Mouse (Mus musculus): Measurements from ENCODE around the gene Hoxc12.
A peak's percentile ranks its signal among the peaks of the same experiment; 100 is the strongest.

Gene Hoxc12

DNA sequence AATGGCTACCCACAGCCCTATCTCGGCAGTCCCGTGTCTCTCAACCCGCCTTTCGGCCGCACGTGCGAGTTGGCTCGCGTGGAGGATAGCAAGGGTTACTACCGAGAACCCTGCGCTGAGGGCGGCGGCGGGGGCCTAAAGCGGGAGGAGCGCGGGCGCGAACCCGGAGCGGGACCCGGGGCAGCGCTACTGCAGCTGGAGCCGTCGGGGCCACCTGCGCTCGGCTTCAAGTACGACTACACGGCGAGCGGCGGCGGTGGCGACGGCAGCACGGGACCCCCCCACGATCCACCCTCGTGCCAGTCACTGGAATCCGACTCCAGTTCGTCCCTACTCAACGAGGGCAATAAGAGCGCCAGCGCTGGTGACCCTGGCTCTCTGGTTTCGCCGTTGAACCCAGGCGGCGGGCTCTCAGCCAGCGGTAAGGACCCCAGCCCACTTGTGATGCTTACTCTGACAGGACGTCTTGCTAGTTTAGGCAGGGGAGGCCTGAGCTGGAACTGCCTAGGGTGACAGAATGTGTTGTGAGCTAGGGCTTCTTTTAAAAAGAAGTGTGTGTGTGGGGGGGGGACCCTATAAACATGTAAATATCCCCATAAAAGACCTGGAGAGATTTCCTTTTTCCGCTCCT, 594 bp downstream of the Hoxc12 start:
- DNase-seq (ENCODE audit: inconsistent age in 2 of 2, low spot score in 1 of 2), result no peak

DNA sequence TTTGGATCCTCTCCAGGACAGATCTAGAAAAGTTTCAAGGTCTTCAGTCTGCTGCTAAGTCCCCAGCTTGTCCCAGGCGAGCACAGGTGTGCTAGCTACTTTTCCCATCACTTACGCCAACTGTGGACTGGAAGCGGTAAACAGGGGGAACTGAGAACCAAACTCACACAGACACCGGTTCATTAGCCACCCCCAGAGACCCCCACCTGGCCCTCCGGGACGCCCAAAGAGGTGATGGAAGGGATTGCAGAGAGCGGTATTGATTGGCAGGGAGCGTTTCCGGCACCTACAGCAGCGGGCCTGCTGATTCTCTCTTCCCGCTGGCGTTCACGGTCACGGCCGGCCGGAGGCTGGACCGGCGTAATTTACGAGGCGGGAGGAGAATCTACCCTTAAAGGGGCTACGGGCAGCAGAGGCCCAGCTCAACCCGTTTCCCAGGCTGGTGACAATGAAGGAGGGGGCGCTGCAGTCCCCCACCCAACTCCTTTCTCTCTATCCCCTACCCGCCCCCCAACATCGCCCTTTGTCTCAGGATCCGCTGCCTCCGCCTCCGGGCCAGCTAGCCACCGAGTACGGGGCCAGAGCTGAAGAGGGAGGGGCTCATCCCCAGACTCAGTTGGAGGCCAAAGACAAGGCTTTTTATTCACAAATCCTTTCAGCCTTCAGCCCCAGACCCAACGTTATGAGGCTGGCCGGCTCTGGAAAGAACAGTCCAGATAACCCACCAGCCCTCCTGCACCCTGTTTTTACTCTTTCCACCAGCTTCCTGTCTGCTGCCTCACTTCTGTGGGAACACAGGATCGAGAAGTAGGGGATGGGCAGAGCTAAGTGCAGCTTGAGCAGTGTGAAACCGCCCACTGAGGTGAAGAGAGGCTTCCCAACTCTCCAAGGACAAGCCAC, 2.9 kb downstream of the Hoxc12 start:
- no peak for DNase-seq (ENCODE audit: inconsistent age in 2 of 2, low spot score in 1 of 2)

DNA sequence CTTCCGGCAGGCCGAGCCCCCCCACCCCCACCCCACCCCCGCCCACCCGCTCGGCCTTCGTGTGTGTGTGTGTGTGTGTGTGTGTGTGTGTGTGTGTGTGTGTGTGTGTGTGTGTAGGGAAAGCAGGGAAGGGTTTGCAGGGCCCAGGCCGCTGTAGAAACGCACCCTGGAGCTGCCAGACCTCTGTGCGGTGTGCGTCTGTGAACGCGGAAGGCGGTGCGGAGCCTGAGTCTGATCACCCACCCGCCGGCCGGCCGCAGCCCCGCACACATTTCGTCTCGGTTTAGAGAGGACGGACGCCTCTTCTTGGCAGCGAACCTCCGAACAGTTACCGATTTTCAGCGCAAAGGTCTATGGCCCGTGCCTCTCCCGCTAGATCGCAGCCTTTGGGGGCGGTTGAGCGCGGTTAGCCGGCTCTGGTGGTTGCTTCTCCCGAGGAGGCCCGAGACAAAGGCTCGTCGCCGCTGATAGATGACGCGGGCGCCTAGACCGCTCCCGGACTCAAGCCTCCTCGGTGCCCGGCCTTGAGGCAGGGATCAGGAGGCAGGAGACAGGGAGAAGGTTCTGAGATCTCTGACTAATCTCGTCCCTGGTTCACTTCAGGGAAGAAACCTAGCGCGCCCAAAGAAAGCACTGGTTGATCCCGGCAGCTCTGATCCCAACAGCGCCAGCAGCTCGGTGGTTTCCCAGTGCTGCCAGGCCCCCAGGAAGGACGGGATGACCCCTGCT, 6.3 kb downstream of the Hoxc12 start:
- peak in 1 of 2 experiments; percentile 41 for DNase-seq (ENCODE audit: inconsistent age in 2 of 2, low spot score in 1 of 2)

DNA sequence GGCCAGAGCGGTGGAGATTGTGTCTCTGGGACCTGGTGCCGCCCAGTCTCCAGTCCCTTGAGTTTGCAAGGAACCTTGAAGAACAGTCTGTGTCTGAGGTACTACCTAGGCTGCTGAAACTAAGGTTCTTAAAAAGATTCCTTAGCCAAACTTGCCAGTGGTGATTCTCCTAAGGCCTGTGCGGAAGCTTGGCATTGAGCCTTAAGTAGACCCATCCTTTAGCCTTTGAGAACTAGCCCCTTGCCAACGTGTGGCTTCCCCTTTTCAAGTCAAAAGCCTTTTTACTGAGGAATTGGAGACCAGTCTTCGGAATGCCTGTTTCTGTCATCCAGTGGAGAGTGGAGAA, 6.9 kb downstream of the Hoxc12 start:
- no peak for DNase-seq (ENCODE audit: inconsistent age in 2 of 2, low spot score in 1 of 2)

DNA sequence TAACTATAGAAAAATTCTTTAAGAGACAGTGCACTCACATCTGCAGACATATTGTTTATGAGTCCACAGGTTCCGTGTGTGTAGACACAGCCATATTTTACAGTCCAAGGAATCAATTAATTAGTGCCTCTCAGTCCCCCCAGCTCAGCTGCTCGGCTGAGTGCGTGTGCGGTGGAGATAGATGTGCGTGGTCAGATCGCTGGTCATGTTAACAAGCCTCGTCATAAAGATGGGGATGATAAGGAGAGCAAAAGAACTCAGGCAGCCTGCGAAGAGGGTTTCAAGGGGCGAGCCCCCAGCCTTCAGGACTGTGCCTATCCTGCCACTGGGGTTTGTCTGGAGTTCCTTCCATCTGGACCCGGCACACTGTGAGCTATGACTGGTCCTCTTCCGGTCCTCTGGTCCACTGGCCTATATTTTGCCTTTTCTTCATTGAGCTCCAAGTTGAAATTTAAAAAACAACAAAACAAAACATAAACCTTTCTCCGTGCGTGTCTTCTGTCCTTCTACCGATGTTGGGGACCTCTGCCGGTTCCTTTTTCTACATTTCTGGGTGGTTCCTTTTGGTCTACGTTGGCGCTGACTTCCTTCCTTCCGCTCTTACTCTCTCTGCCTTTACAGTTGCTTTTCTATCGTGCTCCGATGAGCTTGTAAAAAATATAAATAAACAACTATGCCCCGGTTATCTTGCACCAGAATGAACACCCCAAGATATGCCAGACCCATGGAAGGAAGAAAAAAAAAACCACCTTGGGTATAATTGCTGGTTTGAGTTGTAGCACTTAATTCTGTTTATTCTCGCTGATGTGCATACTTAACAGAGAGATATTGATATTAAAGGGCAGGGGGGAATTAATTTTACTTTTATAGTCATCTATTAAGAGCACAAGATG, 8.9 kb downstream of the Hoxc12 start:
- no peak for DNase-seq (ENCODE audit: inconsistent age in 2 of 2, low spot score in 1 of 2)

DNA sequence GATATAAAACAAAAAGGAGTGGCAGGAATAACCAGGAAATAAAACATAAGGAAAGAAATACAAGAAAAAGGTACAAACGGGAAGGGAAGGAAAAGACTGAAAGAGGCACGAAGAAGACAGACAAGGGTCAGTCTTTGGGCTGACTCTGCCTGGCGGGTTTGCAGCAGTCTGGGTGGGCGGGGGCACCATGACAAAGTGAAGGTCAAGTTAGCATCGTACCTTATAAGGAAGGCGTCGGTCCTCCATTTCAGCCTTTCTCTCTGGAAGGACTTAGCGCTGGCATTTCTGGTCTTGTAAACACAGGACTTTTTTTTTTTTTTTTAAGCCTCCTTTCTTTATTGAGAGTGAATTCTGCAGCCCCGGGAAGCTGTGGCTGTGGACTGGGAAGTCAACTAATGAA, 10.7 kb downstream of the Hoxc12 start:
- no peak for DNase-seq (ENCODE audit: inconsistent age in 2 of 2, low spot score in 1 of 2)

DNA sequence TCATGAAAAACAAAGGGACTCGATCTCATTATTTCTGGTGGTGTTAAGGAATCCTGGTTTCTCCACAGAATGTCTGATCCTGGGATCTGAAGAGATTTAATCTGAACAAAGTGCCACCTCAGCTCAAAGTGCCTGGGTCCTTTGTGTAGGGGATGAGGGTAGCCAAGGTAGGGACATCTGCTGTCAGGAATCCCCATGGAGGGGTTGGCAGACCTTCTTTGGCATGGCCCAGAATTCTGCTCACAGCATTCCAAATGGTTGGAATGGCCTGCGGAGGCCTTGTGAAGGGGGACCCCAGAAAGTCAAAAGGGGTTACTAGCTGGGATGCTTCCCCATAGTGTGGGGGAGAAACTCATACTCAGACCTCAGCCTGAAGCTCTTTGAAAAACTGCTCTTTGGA, 12.3 kb downstream of the Hoxc12 start:
- DNase-seq (ENCODE audit: inconsistent age in 2 of 2, low spot score in 1 of 2), result no peak

DNA sequence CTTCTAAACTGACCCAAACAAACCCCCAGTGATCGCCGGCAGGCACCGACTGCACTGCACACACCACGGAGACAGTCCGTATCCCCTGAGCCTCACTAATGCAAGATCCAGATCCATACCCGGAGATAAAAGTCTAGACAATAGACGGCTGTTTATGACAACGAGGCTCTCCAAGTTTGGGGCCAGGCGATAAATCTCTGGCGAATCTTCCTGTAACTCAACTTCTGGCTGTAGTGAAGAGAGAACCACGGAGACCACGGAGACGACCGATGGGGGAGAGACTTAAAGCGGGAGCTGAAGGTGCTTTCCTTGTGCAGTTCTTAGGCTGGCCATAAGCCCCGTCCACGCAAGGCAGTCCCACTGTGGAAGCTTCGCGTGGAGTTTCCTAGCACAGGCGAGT, 13.1 kb downstream of the Hoxc12 start:
- DNase-seq (ENCODE audit: inconsistent age in 2 of 2, low spot score in 1 of 2), result no peak

DNA sequence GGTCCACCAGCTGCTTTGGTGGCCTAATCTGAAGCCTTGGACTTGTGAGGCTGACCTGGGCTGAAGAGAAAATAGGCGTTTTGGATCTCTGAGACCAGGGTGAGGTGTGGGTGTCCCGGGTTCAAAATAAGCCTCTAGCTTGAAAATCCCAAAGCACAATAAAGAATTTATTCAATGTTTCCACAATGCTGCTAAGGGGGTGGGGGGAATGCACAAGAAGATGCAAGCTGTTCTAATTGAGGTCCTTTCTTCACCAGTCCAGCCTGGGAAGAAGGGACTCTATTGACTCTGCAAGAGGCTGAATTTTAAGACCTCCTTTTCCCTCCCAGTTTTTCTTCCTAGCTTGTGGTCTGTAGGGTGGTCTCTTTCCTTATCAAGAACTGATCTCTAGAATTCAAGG, 14.3 kb downstream of the Hoxc12 start:
- DNase-seq (ENCODE audit: inconsistent age in 2 of 2, low spot score in 1 of 2), result no peak

DNA sequence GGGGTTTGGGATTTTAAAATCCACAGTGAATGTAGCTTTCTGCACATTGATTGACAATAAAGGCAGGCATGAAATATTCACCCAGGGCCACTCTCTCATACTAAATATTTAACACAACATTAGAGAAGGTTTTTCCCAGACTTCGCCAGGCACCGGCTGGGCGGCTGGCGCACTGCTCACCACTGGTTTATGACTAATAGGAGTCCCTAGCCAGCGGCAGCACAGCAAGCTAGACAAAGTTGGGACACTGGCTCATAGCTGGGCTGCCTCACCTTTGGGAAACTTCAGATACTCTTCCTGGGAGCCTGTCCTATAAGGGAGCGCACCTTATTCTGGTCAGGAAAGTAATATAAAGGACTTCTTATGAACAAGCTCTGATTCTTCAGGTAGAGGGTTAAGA, 17.0 kb downstream of the Hoxc12 start:
- DNase-seq (ENCODE audit: inconsistent age in 2 of 2, low spot score in 1 of 2), result no peak

DNA sequence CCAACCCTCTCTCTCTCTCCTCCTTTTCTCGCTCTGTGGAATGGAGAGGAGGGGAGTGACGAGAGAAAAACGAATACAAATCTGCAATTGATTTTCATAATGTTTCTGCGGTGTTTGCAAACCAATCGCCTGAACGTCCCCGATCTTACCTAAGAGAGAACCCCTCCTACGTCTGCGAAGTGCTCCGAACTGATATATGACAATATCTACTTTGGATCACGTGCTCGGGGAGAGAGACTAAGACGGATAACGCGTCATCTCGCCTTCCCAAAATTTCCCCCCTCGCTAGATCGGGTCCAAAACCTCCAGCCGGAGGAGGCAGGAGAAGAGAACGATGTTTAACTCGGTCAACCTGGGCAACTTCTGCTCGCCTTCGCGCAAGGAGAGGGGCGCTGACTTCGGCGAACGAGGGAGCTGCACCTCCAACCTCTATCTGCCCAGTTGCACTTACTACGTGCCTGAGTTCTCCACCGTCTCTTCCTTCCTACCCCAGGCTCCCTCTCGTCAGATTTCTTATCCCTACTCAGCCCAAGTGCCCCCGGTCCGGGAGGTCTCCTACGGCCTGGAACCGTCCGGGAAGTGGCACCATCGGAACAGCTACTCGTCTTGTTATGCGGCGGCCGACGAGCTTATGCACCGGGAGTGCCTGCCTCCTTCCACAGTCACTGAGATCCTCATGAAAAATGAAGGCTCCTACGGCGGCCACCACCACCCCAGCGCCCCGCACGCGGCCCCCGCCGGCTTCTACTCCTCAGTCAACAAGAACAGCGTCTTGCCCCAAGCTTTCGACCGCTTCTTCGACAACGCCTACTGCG, 17.8 kb downstream of the Hoxc12 start, which contains the start of gene Hoxc11:
Gene Hoxc11, plus strand, starts transcription at position 236 of the 815 bp plus-strand sequence.
- DNase-seq (ENCODE audit: inconsistent age in 2 of 2, low spot score in 1 of 2), result peak in 1 of 2 experiments; percentile 40

DNA sequence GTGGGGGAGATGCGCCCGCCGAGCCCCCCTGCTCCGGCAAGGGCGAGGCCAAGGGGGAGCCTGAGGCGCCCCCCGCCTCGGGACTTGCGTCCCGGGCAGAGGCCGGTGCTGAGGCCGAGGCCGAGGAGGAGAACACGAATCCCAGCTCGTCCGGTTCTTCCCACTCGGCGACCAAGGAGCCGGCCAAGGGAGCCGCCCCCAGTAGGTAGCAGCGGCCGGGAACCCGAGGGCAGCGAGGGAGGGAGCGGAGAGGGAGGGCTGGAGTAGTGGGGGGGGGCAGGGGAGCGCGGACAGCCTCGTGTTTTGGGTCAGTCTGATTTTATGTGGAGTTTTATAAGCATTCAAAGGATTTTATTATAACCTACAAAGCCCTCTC, 18.4 kb downstream of the Hoxc12 start:
- DNase-seq (ENCODE audit: inconsistent age in 2 of 2, low spot score in 1 of 2), result no peak

DNA sequence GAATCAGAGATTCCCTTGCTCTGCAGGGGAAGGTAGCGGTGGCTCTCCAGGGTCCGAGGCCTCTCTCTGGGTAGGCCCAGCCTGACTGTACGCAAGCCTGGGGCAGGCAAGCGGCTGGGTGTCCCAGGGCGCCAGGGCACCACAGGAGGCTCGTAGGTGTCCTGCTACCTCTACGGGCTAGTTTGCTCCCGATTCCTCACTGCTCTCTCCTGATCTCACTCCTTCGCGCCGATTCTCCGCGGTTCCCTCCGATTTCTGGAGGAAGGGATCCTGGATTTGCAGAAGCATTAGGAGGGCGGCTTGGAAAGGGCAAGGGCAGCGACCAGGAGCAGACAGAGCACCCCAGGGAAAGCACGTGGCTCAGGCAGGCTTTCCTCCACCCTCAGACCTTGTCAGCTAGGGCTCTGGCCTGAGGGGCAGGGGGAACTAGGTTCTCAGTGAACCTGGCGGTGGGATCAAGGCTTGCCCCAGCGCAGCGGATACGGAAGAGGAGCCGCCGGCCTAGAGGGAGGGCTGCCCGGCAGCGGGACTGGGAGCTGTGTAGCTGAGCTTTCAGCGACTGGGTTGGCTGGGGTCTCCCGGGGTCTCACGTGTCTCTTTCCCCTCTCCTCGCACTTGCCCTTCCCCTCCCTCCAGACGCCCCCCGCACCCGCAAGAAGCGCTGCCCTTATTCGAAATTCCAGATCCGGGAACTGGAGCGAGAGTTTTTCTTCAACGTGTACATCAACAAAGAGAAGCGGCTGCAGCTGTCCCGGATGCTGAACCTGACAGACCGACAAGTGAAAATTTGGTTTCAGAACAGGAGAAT, 19.5 kb downstream of the Hoxc12 start:
- DNase-seq (ENCODE audit: inconsistent age in 2 of 2, low spot score in 1 of 2), result peak in 1 of 2 experiments; percentile 54

DNA sequence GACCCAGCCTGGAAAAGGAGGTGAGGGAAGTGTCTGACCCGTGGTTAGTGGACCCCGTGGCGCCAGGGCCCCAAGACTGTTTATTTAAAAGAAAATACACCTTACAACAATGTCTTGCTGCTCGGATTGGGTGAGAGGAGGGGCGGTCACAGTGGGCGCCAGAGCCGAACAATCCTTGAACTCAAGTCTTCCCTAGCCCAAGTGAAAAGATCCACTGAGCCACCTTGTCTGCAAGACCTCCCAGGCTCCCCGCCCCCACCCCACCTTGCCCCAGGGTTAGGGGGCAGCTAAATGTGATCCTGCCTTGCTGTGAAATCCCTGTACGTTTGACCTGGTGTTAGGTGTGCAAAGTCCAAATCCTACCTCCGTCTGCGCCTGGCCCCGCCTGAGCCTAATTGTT, 20.3 kb downstream of the Hoxc12 start:
- DNase-seq (ENCODE audit: inconsistent age in 2 of 2, low spot score in 1 of 2), result no peak

DNA sequence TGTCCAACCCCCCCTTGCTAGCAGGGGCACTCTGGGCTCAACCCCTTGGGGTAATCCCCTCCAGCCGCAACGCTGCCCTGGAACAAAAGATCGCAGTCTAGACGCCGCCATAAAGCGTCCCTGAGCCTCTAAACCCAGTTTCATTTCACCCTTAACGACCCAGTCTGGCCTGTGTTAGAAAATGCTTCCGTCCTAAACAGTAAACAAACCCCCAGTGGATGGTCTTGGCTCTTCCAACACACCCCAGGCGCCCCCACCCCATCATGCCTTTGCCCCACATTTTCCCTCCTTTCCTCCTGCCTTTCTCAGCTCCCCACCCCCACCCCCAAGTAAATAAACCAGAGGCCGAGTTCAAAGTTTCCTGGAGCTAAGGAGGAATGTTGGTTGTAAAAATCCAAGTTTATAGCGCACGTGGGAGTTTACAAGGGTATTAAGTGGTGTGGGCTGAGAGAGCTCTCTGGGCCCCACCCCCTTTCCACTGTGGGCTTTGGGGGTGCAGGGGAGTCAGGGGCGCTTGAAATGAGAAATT, 23.2 kb downstream of the Hoxc12 start:
- no peak for DNase-seq (ENCODE audit: inconsistent age in 2 of 2, low spot score in 1 of 2)

DNA sequence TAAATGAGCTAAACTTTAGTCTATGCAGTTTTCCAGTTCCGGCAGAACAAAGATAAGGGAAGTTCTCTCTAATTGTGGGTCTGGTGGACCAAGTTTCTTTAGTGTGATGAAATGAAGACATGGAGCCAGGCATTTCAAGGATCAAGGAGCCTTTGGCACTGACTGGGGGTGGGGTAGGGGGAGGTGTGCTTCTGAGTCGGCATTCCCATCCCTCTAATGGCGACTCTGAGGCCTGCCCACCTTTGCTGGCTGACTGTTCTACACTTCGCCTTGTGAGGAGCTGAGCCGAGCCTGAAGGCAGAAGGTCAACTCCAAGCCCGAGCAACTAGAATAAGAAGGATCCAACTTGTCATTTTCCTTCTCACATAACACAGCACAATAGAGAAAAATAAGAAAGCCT, 25.2 kb downstream of the Hoxc12 start:
- no peak for DNase-seq (ENCODE audit: inconsistent age in 2 of 2, low spot score in 1 of 2)

DNA sequence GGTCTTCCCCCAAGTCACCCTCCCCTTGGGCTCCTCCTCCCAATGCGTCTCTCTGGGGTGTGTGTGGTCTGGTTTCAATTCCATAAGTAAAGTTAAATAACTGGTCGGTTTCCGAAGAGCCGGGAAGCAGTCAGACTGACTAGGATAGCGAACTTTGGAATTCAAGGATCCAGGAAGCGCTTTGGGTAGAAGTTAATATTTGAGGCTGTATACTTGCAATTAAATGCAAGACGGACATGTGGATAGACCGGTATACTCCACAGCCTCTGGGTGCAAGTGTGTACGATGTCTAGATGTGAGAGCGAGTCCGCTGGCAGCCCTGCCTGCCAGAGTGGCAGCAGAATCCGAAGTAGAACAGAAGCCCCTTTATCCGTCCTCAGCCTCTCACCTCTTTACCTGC, 25.9 kb downstream of the Hoxc12 start:
- no peak for DNase-seq (ENCODE audit: inconsistent age in 2 of 2, low spot score in 1 of 2)

DNA sequence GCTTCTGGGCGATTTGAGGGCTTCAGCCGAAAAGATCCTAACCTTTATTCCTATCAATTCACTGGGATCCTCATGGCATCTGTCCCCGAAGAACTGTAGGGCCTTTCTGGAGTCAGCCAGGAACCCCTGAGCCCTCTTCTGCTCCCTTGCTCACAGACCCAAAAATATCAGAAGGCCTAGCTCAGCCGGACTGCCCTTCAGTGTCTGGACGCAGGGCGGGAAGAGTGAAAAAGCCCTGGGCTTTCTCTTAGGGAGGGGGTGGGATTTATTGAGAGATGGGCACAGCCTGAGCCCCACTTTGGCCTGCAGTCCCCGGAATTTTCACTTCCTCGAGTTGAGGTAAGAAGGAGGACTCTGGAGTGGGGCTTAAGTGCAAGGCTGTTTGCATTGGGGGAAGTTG, 26.7 kb downstream of the Hoxc12 start:
- no peak for DNase-seq (ENCODE audit: inconsistent age in 2 of 2, low spot score in 1 of 2)

All from adrenal gland, adult (tissue).